Mouse (Mus musculus) thymus, postnatal 0 days (tissue): ENCODE measurements at regions not wholly inside any gene's neighbourhood (a gene's known extent, or its start where the extent isn't known, plus 50 kb on each side); places are given as distances from the start of the nearest gene placed in this dataset.
"Not testable (repeated sequence)": the region's sequence is repeated elsewhere in the genome, so short reads cannot be mapped to it uniquely, and the experiment has no call there.

Source experiments
- DNase-seq: peaks from one replicate; pipeline ENCODE4 v3.0.0-alpha.2; 2015; ENCODE audit warnings: low spot score

- no peak for DNase-seq
Measured at GRCm38 (mm10) chr3:37838896-37839295, 114.6 kb upstream of the Gm5148 start.

DNA sequence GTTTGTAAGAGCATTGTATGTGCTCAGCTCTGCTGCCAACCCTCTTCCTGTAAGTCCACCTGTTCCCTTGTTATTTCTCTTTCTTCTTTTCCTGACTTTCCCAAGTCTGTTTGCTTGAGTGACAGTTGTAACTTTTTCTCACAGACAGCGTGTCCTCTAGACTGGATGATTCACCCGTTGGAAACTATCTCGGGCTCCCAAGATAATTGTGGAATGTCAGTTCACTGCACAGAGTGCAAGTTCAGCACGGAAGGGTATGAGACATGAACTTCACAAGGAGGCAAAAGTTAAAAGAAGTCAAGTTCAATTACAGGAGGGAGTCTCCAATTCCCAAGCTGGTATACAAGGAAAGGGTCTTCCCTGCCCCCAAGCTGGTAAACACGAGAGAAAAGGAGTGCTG is 112.5 kb upstream of the Gm5148 start:
- no peak for DNase-seq

- no peak for DNase-seq
Measured at GRCm38 (mm10) chr3:37835687-37836086, 111.4 kb upstream of the Gm5148 start.

- DNase-seq = no peak
Measured at GRCm38 (mm10) chr3:37835135-37835534, 110.8 kb upstream of the Gm5148 start.

DNA sequence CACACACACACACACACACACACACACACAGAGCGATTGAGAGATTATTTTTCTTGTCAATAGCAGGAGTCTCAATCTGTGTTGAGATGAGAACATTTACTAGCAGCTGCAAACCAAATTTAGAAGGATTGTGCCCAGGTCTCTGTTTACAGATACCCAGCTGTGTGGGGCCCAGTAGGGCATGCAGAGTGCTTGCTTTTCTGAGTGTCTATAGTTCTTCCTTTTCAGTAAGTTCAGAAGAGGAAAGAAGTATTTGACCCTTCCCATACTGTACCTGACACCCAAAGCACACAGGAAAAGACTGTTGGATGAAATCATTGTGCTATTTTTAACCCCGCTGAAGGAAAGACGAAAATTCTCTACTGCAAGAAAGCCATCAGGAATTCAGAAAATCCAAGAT is 110.3 kb upstream of the Gm5148 start:
- peak; percentile 18 for DNase-seq

DNA sequence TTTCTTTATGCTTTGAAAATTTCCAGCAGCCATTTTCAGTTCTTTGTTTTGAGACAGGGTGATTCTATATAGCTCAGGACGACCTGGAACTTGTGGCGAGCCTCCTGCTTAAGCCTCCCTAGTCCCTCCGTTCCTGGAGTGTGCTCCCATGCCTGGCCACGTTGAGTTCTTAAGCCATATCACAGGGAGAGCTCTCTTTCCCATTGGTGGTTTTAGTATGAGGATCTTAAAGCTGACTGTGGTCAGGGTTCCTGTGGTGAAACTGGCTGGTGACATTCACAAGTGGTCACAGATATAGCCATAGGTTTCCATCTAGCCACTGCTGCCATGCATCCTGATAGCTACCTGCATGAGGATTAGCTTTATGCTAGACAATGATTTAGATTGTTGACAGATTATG is 109.1 kb upstream of the Gm5148 start:
- no peak for DNase-seq

DNA sequence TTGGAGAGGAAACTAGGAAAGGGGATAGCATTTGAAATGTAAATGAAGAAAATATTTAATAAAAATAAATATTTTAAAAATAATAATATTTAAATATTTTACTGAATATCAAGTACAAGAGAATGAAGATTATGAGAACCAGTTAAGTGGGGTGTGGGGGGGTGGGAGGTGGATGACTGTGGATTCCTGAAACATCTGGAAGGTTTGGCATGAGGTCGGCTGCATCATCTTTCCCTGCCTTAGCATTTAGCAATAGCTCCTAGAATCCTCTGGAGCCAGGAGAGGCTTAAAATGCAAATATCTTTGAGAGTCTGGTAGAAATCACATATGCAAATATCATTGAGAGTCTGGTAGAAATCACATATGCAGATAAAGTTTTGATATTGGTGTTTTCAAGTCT is 103.3 kb upstream of the Gm5148 start:
- no peak for DNase-seq

DNA sequence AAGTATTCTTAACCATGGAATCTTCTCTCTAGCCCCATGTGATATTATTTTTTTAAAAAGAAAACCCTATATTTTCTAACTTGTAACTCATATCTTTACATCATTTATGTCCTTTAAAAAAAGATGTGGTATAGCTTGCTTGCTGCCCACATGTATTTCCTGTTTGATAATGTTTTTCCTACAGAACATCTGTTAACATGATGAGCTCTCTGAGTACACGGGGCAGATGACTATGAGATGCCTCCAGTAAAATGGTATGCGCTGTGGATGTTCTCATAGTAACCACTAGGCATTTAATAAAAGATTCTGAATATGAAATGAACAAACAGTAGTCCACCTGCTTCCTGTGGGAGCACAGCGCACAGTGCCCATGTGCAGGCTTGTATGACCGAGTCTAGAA is 101.3 kb upstream of the Gm5148 start:
- DNase-seq = no peak

GRCm38 (mm10) chr3:37824681-37825080 is 100.4 kb upstream of the Gm5148 start:
- DNase-seq = no peak

- DNase-seq = no peak
Measured at GRCm38 (mm10) chr3:37819503-37819902, 95.2 kb upstream of the Gm5148 start.

DNA sequence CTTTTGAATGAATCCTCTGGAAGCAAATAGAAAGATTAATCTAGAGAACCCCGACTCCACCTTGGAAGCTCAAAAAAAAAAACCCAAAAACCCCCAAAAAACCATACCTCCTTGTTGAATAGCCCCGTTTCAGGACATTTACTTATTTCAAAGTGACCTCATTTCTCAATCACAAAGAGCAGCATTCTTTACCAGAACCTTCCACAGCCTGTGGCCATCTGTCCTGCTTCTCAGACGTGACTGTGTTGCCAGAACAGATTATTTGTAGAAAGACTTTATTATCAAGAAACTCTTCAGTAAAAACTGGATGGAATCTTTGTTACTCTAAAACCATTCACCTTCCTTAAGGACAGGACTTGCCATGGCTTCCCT is 93.1 kb upstream of the Gm5148 start:
- no peak for DNase-seq

- DNase-seq = no peak
Measured at GRCm38 (mm10) chr3:37816781-37817433, 92.6 kb upstream of the Gm5148 start.

- DNase-seq = no peak
Measured at GRCm38 (mm10) chr3:37815771-37816170, 91.5 kb upstream of the Gm5148 start.

DNA sequence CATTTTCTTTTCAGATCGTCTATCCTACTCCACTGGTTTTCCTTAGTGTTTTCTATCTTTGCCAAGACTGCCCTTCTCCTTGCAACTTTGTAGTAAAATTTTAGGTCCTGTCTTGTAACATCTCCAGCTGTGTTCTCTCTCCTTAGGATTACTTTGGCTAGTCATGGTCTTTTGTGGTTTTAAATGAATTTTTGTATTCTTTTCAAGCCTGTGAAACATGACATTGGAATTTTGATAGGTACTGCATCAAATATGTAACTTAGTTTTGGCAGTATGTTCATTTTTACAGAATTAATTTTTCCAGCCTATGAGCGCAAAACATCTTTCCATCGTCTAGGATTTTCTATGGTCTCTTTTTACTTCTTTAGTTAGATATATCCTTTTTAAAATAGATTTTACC is 88.6 kb upstream of the Gm5148 start:
- no peak for DNase-seq

DNA sequence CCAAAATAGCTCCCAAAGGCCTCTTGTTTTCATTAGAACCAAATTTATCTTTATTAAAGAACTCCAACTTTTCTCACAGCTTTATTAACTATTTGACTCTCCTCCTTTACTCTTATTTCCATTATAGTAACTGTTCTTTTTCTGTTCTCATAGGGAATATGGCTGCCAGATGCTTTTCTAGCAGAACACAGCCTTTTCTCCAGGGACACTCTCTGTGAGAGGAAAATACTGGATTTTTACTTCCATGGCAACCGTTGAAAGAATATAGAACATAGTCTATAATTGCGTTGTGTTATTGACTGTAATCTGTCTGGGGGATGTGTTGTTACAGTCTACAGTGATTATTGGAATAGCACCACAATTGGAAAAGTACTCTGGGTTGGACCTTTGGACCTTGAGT is 87.1 kb upstream of the Gm5148 start:
- no peak for DNase-seq

GRCm38 (mm10) chr3:37810763-37811162 is 86.5 kb upstream of the Gm5148 start:
- no peak for DNase-seq

DNA sequence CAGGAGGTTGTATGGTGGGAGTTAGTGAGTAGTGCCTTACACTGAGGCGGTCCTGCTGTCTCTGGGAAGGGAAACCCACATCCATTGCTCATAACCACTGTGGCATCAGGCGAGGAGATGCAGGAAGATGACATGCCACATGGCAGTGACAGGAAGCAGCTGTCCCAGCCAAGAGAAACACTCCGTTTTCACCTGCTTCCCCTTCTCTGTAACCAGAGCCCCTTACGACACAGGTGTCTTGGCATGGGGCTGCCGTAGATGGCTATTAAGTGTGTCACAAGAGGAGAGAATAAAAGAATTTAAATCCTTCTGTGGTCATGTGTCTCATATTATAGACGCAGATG is 81.5 kb upstream of the Gm5148 start:
- peak; percentile 88 for DNase-seq

GRCm38 (mm10) chr3:37804941-37805804 is 80.9 kb upstream of the Gm5148 start:
- DNase-seq = no peak

- peak; percentile 68 for DNase-seq
Measured at GRCm38 (mm10) chr3:37804261-37804660, 80.0 kb upstream of the Gm5148 start.

GRCm38 (mm10) chr3:37803781-37804180 is 79.5 kb upstream of the Gm5148 start:
- not testable (repeated sequence) for DNase-seq

DNA sequence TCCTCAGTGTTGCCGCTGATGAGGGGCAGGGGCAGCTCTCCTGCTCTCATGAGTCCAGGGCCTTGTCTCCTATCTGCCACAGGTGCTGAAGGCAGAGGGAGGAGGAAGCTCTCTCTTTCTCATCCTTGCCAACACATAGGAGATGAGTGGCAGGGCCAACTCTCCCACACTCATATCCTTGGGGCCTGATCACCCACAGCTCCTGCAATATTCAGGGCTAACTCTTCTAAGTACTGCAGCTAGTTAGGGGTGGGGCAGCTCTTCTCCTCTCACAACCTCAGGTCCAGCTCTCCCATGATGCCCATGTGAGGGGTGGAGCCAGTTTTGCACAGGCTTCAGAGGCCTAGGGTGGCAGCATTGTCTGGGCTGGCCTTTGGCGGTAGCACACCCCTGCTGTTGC is 77.3 kb upstream of the Gm5148 start:
- no peak for DNase-seq

DNA sequence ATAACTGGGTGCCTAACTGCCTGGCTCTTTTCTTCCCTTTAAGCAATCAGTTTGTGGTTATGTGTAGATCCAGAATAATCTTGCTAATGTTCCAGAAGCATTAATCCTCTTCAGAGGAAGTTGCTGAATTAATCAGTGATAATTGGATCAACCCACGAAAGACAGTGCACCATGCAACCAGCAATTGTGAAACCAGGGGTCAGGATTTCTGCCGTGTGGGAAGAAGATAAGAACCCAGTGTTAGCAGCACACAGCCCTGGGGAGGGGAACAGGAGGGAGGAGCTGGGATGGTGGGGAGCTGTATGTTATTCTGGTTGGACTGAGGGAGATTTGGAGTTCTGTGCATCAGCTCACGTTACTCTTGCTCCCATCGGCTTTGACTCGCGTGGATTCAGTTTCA is 75.5 kb upstream of the Gm5148 start:
- DNase-seq = no peak

DNA sequence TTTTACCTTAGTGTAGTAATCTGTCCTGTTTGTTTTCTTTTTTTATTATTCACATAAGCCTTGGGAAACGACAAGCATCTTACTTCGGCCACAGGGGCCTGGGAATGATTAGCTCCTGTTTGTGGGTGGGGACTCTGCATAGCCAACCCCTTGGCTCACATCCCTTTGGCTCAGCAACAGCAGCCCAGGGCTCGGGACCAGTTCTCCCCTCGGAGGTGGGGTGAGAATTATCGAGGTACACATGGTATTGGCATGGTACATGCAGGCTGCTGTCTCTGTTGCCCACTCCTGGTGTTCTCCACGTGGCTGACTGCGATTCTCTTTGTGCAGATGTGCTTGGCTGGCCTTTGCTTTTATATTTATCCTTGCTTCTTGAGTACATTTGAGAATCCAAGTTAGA is 65.4 kb upstream of the Gm5148 start:
- DNase-seq = no peak
